ENCODE assay signal across 8 mouse cellular contexts in the genomic region with DNA sequence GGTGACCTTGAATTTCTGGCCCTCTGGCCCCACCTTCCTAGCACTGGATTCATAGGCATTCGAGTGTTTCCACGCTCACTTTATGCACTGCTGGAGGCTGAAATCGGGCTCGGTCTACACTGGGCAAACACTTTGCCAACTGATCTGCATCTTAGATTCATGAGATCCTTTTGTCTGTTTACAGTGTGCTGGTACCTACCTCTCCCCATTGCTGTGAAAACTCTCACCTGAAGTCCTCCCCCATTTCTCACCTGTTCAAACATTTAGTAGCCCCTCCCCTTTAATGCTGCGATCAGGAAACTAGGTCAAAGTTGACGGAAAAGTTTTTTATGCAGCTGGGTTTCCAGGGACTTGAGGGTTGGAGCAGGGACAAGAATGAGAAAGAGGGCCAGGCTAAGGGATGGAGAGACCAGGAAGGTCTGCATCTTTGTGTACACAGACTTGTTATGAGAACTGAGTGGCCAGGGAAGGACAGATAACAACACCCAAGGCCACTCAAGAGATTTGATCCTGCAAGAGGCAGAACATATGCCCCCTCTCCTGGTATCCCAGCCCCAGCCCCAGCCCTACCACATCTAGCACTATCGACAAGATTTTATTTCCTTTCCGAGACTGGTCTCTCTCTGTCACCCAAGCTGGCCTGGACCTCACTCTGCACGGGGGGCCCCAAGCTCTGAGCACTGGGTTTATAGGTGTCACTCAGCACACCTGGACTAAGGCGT. TPM values are rescaled to one million over a fixed set of nuclear protein-coding genes. Genes with fewer than 3 reads are reported as not detected.
DNase-seq lines count a peak whose midpoint lies in the region; ATAC-seq and TF ChIP-seq lines count a peak whose summit lies in the region.
"Had no signal": no experiment of that assay in that cellular context is flagged by ENCODE, and none has a peak within 500 bp of the region (broad histone marks: within the 10 kb centered on the region; RNA-seq: fewer than 3 reads in every experiment).

No protein-coding gene starts in this region.

- peak; percentile 67 for ATAC-seq in intestine, embryonic 16.5 days

- no peak overlapping the region for H3K4me3 ChIP-seq in ES-Bruce4 (ENCODE audit: low read depth, low read length)
- peak overlapping the region; percentile 9 for H3K4me3 ChIP-seq in intestine, embryonic 16.5 days (ENCODE audit: low read length)
- H3K4me3 ChIP-seq in lung, adult 2 months (replicated peaks; ENCODE audit: extremely low read depth, low read depth, low read length), result no peak overlapping the region

- no peak overlapping the region for H3K9ac ChIP-seq in ES-Bruce4 (ENCODE audit: low read depth, poor library complexity, severe bottlenecking)
- H3K9ac ChIP-seq in intestine, embryonic 16.5 days (ENCODE audit: low read depth, low read length), result peak overlapping the region; percentile 53; the same call in 1 of the 2 replicates

- 39% methylated on average over 10 of the region's 10 CpGs for WGBS in intestine, embryonic 16.5 days
- 14% methylated on average over 10 of the region's 10 CpGs for WGBS in lung, adult 2 months

- no peaks in the 10 kb centered on the region for H3K27me3 ChIP-seq in ES-Bruce4 (ENCODE audit: control insufficient read depth, insufficient read depth, low read length, poor library complexity, severe bottlenecking)
- no peaks in the 10 kb centered on the region for H3K27me3 ChIP-seq in intestine, embryonic 16.5 days (replicated peaks; ENCODE audit: control insufficient read depth, insufficient read depth, low read length)

- no peak for TF ChIP-seq CTCF in ES-Bruce4 (IDR thresholded peaks at IDR 0.05; ENCODE audit: low read depth, low read length)
- TF ChIP-seq CTCF in lung, adult 2 months (IDR thresholded peaks at IDR 0.05; ENCODE audit: insufficient read depth, low read length), result no peak

- peaks cover 1% of the 10 kb centered on the region for H3K4me1 ChIP-seq in ES-Bruce4 (ENCODE audit: control insufficient read depth, insufficient read depth, low read length)
- peaks cover 51% of the 10 kb centered on the region for H3K4me1 ChIP-seq in intestine, embryonic 16.5 days (ENCODE audit: control insufficient read depth, insufficient read depth, low read length)
- peaks cover 22% of the 10 kb centered on the region for H3K4me1 ChIP-seq in lung, adult 2 months (ENCODE audit: control insufficient read depth, insufficient read depth, low read length)

- no peak for TF ChIP-seq POLR2A in ES-Bruce4 (IDR thresholded peaks at IDR 0.05; ENCODE audit: insufficient read depth, low read length)
- TF ChIP-seq POLR2A in lung, adult 2 months (IDR thresholded peaks at IDR 0.05; ENCODE audit: borderline replicate concordance, extremely low read depth, low read depth, low read length), result no peak

- H3K36me3 ChIP-seq in ES-Bruce4 (ENCODE audit: control insufficient read depth, insufficient read depth, low read length, poor library complexity, severe bottlenecking), result peaks cover 23% of the 10 kb centered on the region
- H3K36me3 ChIP-seq in intestine, embryonic 16.5 days (ENCODE audit: control insufficient read depth, insufficient read depth, low read length), result peaks cover 13% of the 10 kb centered on the region

- peak; percentile 70 for DNase-seq in R1 (ENCODE audit: low read depth, low spot score)
- DNase-seq in lung, adult 2 months, result peak; percentile 62
- no peak for DNase-seq in left cerebral cortex, adult 8-10 months (ENCODE audit: low spot score in 2 of 2)
- DNase-seq in cerebellum, postnatal 4 days (ENCODE audit: low spot score in 2 of 2), result no peak
- no peak for DNase-seq in Muller cell, postnatal 12 days (ENCODE audit: inconsistent ontology term)

- peak overlapping the region; percentile 20 for H3K27ac ChIP-seq in ES-Bruce4 (ENCODE audit: insufficient read depth, low read length)
- peak overlapping the region; percentile 94 for H3K27ac ChIP-seq in intestine, embryonic 16.5 days (ENCODE audit: low read length)

- TF ChIP-seq EP300 in ES-Bruce4 (IDR thresholded peaks at IDR 0.05; ENCODE audit: insufficient read depth, low read depth, low read length), result no peak

- no peaks in the 10 kb centered on the region for H3K9me3 ChIP-seq in ES-Bruce4 (replicated peaks; ENCODE audit: control insufficient read depth, insufficient read depth, low read length, poor library complexity, severe bottlenecking)
- H3K9me3 ChIP-seq in intestine, embryonic 16.5 days (ENCODE audit: control insufficient read depth, low read length), result no peaks in the 10 kb centered on the region

- H3K4me2 ChIP-seq in intestine, embryonic 16.5 days (ENCODE audit: low read depth, low read length), result peak overlapping the region; percentile 29; the same call in 1 of the 2 replicates

RNA-seq across cellular contexts. Expression of gene Txnip, which starts 6.3 kb away (rescaled TPM):
- polyA plus RNA-seq in ES-Bruce4 (2011; ENCODE audit: insufficient read depth, insufficient read length, low read depth, missing spikeins), result 450 and 464 TPM in 2 replicates
- 146 and 152 TPM in 2 replicates for polyA plus RNA-seq in intestine, embryonic 16.5 days (2015; fragmentation: Nextera tagmentation; extraction: Ambion mirVana)
- polyA plus RNA-seq in lung, adult 2 months (2012; rRNA removed), result 687 and 806 TPM in 2 replicates
- total RNA-seq in left cerebral cortex, adult 8-10 months (2022), result 10 to 100 TPM; 21.7 to 37.3 (median 26.8) TPM

RNA-seq across cellular contexts. Expression of gene Gm16253, which starts 12.7 kb away (rescaled TPM):
- 1.1 and 1.7 TPM in 2 replicates for polyA plus RNA-seq in ES-Bruce4 (2011; ENCODE audit: insufficient read depth, insufficient read length, low read depth, missing spikeins)
- polyA plus RNA-seq in intestine, embryonic 16.5 days (2015; fragmentation: Nextera tagmentation; extraction: Ambion mirVana), result 0.45 and 0.97 TPM in 2 replicates
- not detected in 2 replicates for polyA plus RNA-seq in lung, adult 2 months (2012; rRNA removed)
- not detected for total RNA-seq in left cerebral cortex, adult 8-10 months (2022)
- polyA plus RNA-seq: urinary bladder, adult 2 months had no signal

RNA-seq across cellular contexts. Expression of gene Polr3gl, which starts 29.9 kb away (rescaled TPM):
- 16.2 and 22.8 TPM in 2 replicates for polyA plus RNA-seq in ES-Bruce4 (2011; ENCODE audit: insufficient read depth, insufficient read length, low read depth, missing spikeins)
- 23.1 and 24.4 TPM in 2 replicates for polyA plus RNA-seq in intestine, embryonic 16.5 days (2015; fragmentation: Nextera tagmentation; extraction: Ambion mirVana)
- 18.3 and 21.3 TPM in 2 replicates for polyA plus RNA-seq in lung, adult 2 months (2012; rRNA removed)
- total RNA-seq in left cerebral cortex, adult 8-10 months (2022), result 10 to 100 TPM; 22.8 to 26.6 (median 24.3) TPM

RNA-seq across cellular contexts. Expression of gene Ankrd34a, which starts 32.4 kb away (rescaled TPM):
- polyA plus RNA-seq in ES-Bruce4 (2011; ENCODE audit: insufficient read depth, insufficient read length, low read depth, missing spikeins), result 0.31 and 0.43 TPM in 2 replicates
- 2.0 and 2.1 TPM in 2 replicates for polyA plus RNA-seq in intestine, embryonic 16.5 days (2015; fragmentation: Nextera tagmentation; extraction: Ambion mirVana)
- 0.27 and 0.44 TPM in 2 replicates for polyA plus RNA-seq in lung, adult 2 months (2012; rRNA removed)
- total RNA-seq in left cerebral cortex, adult 8-10 months (2022), result 10 to 100 TPM; 60.4 to 65.0 (median 61.0) TPM

RNA-seq across cellular contexts. Expression of gene Lix1l, which starts 36.9 kb away (rescaled TPM):
- polyA plus RNA-seq in ES-Bruce4 (2011; ENCODE audit: insufficient read depth, insufficient read length, low read depth, missing spikeins), result 2.5 and 3.1 TPM in 2 replicates
- polyA plus RNA-seq in intestine, embryonic 16.5 days (2015; fragmentation: Nextera tagmentation; extraction: Ambion mirVana), result 4.8 TPM in 2 replicates
- 20.6 and 34.4 TPM in 2 replicates for polyA plus RNA-seq in lung, adult 2 months (2012; rRNA removed)
- total RNA-seq in left cerebral cortex, adult 8-10 months (2022), result 10 to 100 TPM; 20.3 to 22.9 (median 21.9) TPM

Comparison
In these comparisons a context has a peak if more than half of its experiments do, and no peak if none do; other contexts are left out.
1. DNase-seq: peak in R1 (single experiment) and lung, adult 2 months (single experiment); none in left cerebral cortex, adult 8-10 months (0 of 2), cerebellum, postnatal 4 days (0 of 2) and Muller cell, postnatal 12 days (single experiment).